Mouse (Mus musculus): ENCODE results near the gene Fgf13. TPM values are rescaled to one million over a fixed set of nuclear protein-coding genes. Genes with fewer than 3 reads are reported as not detected.
A peak's percentile ranks its signal among the peaks of the same experiment; 100 is the strongest.

Gene Fgf13
- polyA plus RNA-seq (2014; fragmentation: Nextera tagmentation; extraction: Ambion mirVana) = 45.9 and 47.5 TPM in 2 replicates

- Histone ChIP-seq H3K27ac (ENCODE audit: low read depth, low read length) (no peak within 1 kb of the TSS), H3K4me3 (ENCODE audit: low read depth, low read length) (peak within 1 kb of the TSS; percentile 45), H3K27me3 (ENCODE audit: control insufficient read depth, insufficient read depth, low read length) (no peaks in the 10 kb centered on the region), H3K9ac (ENCODE audit: low read depth, low read length) (peak within 1 kb of the TSS; percentile 62), H3K9me3 (ENCODE audit: control insufficient read depth, low read length) (no peaks in the 10 kb centered on the region), H3K4me2 (replicated peaks; ENCODE audit: low read depth, low read length) (peak within 1 kb of the TSS; percentile 57), H3K4me1 (replicated peaks; ENCODE audit: control insufficient read depth, insufficient read depth, low read length) (no peaks in the 10 kb centered on the region), H3K36me3 (ENCODE audit: control insufficient read depth, insufficient read depth, low read length) (no peaks in the 10 kb centered on the region)
- 15% methylated on average over 38 of the region's 47 CpGs for WGBS
- DNase-seq (ENCODE audit: low spot score) (peak; percentile 30), ATAC-seq (ENCODE audit: low FRiP score) (peak; percentile 41; the same call in 1 of the 2 replicates)
These were observed at the start of gene Fgf13 for GRCm38 (mm10) chrX:59567695-59568431. Gene Fgf13 (minus strand): TSS chrX:59568071.

DNA sequence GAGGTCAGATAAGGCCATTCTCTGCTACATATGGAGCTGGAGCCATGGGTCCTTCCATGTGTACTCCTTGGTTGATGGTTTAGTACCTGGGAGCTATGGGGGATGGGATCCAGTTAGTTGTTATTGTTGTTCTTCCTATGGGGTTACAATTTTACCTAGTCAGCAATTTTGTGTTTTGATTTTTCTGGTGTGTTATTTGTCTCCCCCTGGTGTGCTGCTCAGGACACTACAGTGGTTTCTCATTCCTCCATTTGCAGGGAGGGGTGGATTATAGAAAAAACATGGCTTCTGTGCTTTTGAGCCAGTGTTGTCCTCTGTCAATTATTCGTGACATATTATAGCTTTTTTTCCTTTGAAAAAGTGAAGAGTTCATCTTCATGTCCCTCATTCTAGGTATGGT lies 38.7 kb upstream of the Fgf13 start:
- ATAC-seq (ENCODE audit: low FRiP score) = no peak
- H3K9ac ChIP-seq (ENCODE audit: low read depth, low read length) = no peak overlapping the region
- H3K4me2 ChIP-seq (replicated peaks; ENCODE audit: low read depth, low read length) = no peak overlapping the region
- H3K36me3 ChIP-seq (ENCODE audit: control insufficient read depth, insufficient read depth, low read length) = no peaks in the 10 kb centered on the region
- H3K27ac ChIP-seq (ENCODE audit: low read depth, low read length) = no peak overlapping the region
- no peaks in the 10 kb centered on the region for H3K4me1 ChIP-seq (replicated peaks; ENCODE audit: control insufficient read depth, insufficient read depth, low read length)
- H3K27me3 ChIP-seq (ENCODE audit: control insufficient read depth, insufficient read depth, low read length) = no peaks in the 10 kb centered on the region
- WGBS = 71% methylated on average over 1 of the region's 1 CpGs
- no peak for DNase-seq (ENCODE audit: low spot score)
- no peaks in the 10 kb centered on the region for H3K9me3 ChIP-seq (ENCODE audit: control insufficient read depth, low read length)
- no peak overlapping the region for H3K4me3 ChIP-seq (ENCODE audit: low read depth, low read length)

DNA sequence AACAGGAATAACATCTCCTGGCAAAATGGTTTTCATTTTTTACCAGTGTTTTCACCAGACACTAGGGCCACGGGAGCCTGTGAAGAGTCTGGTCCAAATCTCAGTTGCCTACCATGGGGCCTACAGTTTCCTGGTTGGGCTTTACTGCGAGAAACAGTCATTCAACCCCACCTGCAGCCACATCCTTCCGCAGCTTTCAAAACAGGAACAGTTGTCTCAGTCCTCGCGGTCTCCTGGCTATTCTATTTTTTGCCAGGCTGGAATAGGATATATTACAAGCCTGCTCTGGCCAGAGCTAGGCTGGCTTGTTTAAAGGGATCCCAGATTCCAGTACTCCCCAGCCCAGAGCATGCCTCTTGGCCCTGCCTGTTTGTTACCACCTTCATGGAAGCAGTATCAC lies 21.2 kb upstream of the Fgf13 start:
- WGBS = 44% methylated on average over 5 of the region's 5 CpGs
- no peak for DNase-seq (ENCODE audit: low spot score)
- H3K4me1 ChIP-seq (replicated peaks; ENCODE audit: control insufficient read depth, insufficient read depth, low read length) = no peaks in the 10 kb centered on the region
- H3K9me3 ChIP-seq (ENCODE audit: control insufficient read depth, low read length) = no peaks in the 10 kb centered on the region
- no peak for ATAC-seq (ENCODE audit: low FRiP score)
- no peaks in the 10 kb centered on the region for H3K36me3 ChIP-seq (ENCODE audit: control insufficient read depth, insufficient read depth, low read length)
- no peak overlapping the region for H3K27ac ChIP-seq (ENCODE audit: low read depth, low read length)
- H3K9ac ChIP-seq (ENCODE audit: low read depth, low read length) = no peak overlapping the region
- H3K27me3 ChIP-seq (ENCODE audit: control insufficient read depth, insufficient read depth, low read length) = no peaks in the 10 kb centered on the region
- no peak overlapping the region for H3K4me3 ChIP-seq (ENCODE audit: low read depth, low read length)
- H3K4me2 ChIP-seq (replicated peaks; ENCODE audit: low read depth, low read length) = no peak overlapping the region

GRCm38 (mm10) chrX:59585508-59586186 lies 17.8 kb upstream of the Fgf13 start:
- DNase-seq (ENCODE audit: low spot score) (no peak), ATAC-seq (ENCODE audit: low FRiP score) (no peak)
- Histone ChIP-seq H3K27ac (ENCODE audit: low read depth, low read length) (no peak overlapping the region), H3K27me3 (ENCODE audit: control insufficient read depth, insufficient read depth, low read length) (no peaks in the 10 kb centered on the region), H3K9ac (ENCODE audit: low read depth, low read length) (no peak overlapping the region), H3K4me3 (ENCODE audit: low read depth, low read length) (no peak overlapping the region), H3K4me1 (replicated peaks; ENCODE audit: control insufficient read depth, insufficient read depth, low read length) (no peaks in the 10 kb centered on the region), H3K4me2 (replicated peaks; ENCODE audit: low read depth, low read length) (no peak overlapping the region), H3K9me3 (ENCODE audit: control insufficient read depth, low read length) (no peaks in the 10 kb centered on the region), H3K36me3 (ENCODE audit: control insufficient read depth, insufficient read depth, low read length) (no peaks in the 10 kb centered on the region)
- 79% methylated on average over 11 of the region's 11 CpGs for WGBS

DNA sequence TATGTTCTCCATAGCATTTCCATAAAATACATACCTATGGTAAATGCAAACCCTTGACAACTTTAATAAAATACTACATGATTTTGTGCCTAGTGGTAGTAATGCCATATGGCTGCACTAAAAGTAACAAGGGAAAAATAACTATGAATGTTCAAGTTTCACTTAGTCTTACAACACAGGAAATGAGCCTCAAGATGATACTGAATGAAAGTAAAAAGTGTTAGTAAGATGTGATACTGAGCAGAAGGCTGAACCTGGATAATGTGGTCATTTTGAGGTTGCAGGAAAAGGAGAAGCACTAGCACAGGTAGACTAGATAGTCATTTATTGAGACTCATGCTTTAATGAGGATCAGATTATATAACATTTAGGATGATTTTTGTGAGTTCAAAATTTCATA lies 16.2 kb upstream of the Fgf13 start:
- Histone ChIP-seq H3K4me3 (ENCODE audit: low read depth, low read length) (no peak overlapping the region), H3K27ac (ENCODE audit: low read depth, low read length) (no peak overlapping the region), H3K27me3 (ENCODE audit: control insufficient read depth, insufficient read depth, low read length) (no peaks in the 10 kb centered on the region), H3K4me2 (replicated peaks; ENCODE audit: low read depth, low read length) (no peak overlapping the region), H3K4me1 (replicated peaks; ENCODE audit: control insufficient read depth, insufficient read depth, low read length) (no peaks in the 10 kb centered on the region), H3K36me3 (ENCODE audit: control insufficient read depth, insufficient read depth, low read length) (no peaks in the 10 kb centered on the region), H3K9ac (ENCODE audit: low read depth, low read length) (no peak overlapping the region), H3K9me3 (ENCODE audit: control insufficient read depth, low read length) (no peaks in the 10 kb centered on the region)
- DNase-seq (ENCODE audit: low spot score) = no peak
- ATAC-seq (ENCODE audit: low FRiP score) = no peak

DNA sequence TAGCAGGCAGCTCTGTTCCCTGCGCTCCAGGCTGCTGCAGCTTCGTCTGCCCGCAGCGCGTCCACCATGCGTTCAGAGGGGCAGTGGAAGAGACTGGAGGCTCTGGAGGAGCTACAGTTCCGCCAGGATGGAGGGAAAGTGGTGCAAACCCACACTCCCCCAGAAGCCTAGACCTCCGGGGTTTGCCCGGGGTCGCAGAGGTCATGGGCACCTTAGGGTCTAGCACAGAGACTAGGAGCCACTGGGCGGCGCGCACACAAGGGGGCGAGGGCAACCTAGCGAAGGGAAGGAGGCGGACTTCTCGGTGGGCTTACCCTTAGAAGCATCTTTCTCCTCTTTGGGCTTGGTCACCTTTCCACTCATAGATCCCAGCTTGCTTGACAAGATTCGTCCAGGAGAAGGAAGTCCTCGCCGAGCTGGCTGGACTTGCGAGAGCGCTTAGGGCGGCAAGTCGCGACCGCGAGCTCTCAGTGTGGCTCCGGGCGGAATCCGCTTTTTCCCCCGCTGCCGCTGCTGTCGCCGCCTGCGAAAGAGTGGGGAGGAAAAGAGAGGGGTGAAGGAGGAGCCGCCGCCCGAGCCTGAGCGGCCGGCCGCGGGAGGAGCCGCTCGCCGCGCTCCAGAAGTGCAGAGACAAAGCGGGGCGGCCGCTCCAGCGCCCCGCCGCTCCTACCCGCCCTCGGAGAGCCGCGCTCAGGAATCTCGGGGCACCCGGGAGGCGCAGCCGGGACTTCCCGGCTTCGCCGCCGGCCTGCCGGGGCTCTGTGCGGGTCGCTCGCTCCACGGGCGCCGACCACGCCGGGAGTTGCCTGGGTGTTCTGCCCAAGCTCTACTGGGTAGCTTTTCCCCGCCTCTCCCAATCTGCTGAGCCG lies 811 bp downstream of the Fgf13 start:
- H3K4me3 ChIP-seq (ENCODE audit: low read depth, low read length) = peak overlapping the region; percentile 45
- H3K4me1 ChIP-seq (replicated peaks; ENCODE audit: control insufficient read depth, insufficient read depth, low read length) = no peaks in the 10 kb centered on the region
- no peaks in the 10 kb centered on the region for H3K27me3 ChIP-seq (ENCODE audit: control insufficient read depth, insufficient read depth, low read length)
- H3K9me3 ChIP-seq (ENCODE audit: control insufficient read depth, low read length) = no peaks in the 10 kb centered on the region
- ATAC-seq (ENCODE audit: low FRiP score) = peak; percentile 78
- DNase-seq (ENCODE audit: low spot score) = peak; percentile 56
- peak overlapping the region; percentile 57 for H3K4me2 ChIP-seq (replicated peaks; ENCODE audit: low read depth, low read length)
- 8% methylated on average over 58 of the region's 75 CpGs for WGBS
- H3K9ac ChIP-seq (ENCODE audit: low read depth, low read length) = peak overlapping the region; percentile 62
- no peaks in the 10 kb centered on the region for H3K36me3 ChIP-seq (ENCODE audit: control insufficient read depth, insufficient read depth, low read length)
- H3K27ac ChIP-seq (ENCODE audit: low read depth, low read length) = no peak overlapping the region

DNA sequence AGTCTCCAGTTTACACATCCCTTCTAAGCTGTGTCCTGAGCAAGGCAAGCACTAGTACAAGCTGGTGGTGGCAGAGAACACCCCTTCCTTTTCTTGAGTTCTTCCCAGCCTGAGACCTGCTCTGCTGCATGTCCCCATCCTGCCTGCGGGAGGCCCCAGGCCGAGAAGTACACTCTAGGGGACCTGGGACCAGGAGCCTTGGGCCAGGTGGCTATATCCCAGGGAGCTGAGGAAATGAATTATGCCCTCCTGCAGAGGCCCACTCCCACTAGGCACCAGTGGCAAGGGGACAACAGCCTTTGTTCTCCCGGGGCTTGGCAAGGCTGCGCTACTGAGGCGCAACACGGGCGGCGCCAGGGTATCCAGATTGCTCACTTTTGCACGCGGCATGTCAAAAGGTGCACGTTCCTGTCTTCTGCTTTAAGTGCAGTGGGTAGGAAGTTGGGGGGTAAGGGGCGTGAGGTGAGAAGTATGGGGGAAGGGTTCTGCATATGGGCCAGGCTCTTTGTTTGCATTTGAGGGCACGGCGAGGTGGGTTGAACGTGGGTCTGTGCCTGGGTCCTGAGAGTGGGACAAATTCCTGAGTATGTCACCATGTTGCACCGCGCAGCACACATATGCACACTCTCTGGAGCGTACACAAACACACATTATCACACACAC lies 1.7 kb downstream of the Fgf13 start:
- peak overlapping the region; percentile 57 for H3K4me2 ChIP-seq (replicated peaks; ENCODE audit: low read depth, low read length)
- no peaks in the 10 kb centered on the region for H3K9me3 ChIP-seq (ENCODE audit: control insufficient read depth, low read length)
- H3K9ac ChIP-seq (ENCODE audit: low read depth, low read length) = no peak overlapping the region
- DNase-seq (ENCODE audit: low spot score) (peak; percentile 37), ATAC-seq (ENCODE audit: low FRiP score) (peak; percentile 49)
- no peak overlapping the region for H3K27ac ChIP-seq (ENCODE audit: low read depth, low read length)
- WGBS = 27% methylated on average over 18 of the region's 18 CpGs
- peak overlapping the region; percentile 45 for H3K4me3 ChIP-seq (ENCODE audit: low read depth, low read length)
- no peaks in the 10 kb centered on the region for H3K36me3 ChIP-seq (ENCODE audit: control insufficient read depth, insufficient read depth, low read length)
- H3K27me3 ChIP-seq (ENCODE audit: control insufficient read depth, insufficient read depth, low read length) = no peaks in the 10 kb centered on the region
- no peaks in the 10 kb centered on the region for H3K4me1 ChIP-seq (replicated peaks; ENCODE audit: control insufficient read depth, insufficient read depth, low read length)

GRCm38 (mm10) chrX:59547931-59548330 lies 19.9 kb downstream of the Fgf13 start:
- Histone ChIP-seq H3K27me3 (ENCODE audit: control insufficient read depth, insufficient read depth, low read length) (no peaks in the 10 kb centered on the region), H3K4me2 (replicated peaks; ENCODE audit: low read depth, low read length) (no peak overlapping the region), H3K4me1 (replicated peaks; ENCODE audit: control insufficient read depth, insufficient read depth, low read length) (no peaks in the 10 kb centered on the region), H3K36me3 (ENCODE audit: control insufficient read depth, insufficient read depth, low read length) (no peaks in the 10 kb centered on the region), H3K9me3 (ENCODE audit: control insufficient read depth, low read length) (no peaks in the 10 kb centered on the region), H3K4me3 (ENCODE audit: low read depth, low read length) (no peak overlapping the region), H3K9ac (ENCODE audit: low read depth, low read length) (no peak overlapping the region), H3K27ac (ENCODE audit: low read depth, low read length) (no peak overlapping the region)
- DNase-seq (ENCODE audit: low spot score) = no peak
- no peak for ATAC-seq (ENCODE audit: low FRiP score)
- 79% methylated on average over 2 of the region's 2 CpGs for WGBS
